Mouse (Mus musculus): ENCODE measurements at regions not wholly inside any gene's neighbourhood (a gene's known extent, or its start where the extent isn't known, plus 50 kb on each side); places are given as distances from the start of the nearest gene placed in this dataset.
A peak's percentile ranks its signal among the peaks of the same experiment; 100 is the strongest.

- Histone ChIP-seq H3K4me1 (ENCODE audit: control insufficient read depth, insufficient read depth, low read length) (no peaks in the 10 kb centered on the region), H3K4me3 (ENCODE audit: insufficient read depth, low read length) (no peak overlapping the region), H3K27ac (ENCODE audit: insufficient read depth, low read length) (no peak overlapping the region)
- TF ChIP-seq CTCF (IDR thresholded peaks at IDR 0.05; ENCODE audit: borderline replicate concordance, insufficient read depth, low read length) (no peak), POLR2A (IDR thresholded peaks at IDR 0.05; ENCODE audit: low read depth, low read length) (no peak)
Measured at GRCm38 (mm10) chr3:157750266-157750665, 174.6 kb downstream of the Cth start.

DNA sequence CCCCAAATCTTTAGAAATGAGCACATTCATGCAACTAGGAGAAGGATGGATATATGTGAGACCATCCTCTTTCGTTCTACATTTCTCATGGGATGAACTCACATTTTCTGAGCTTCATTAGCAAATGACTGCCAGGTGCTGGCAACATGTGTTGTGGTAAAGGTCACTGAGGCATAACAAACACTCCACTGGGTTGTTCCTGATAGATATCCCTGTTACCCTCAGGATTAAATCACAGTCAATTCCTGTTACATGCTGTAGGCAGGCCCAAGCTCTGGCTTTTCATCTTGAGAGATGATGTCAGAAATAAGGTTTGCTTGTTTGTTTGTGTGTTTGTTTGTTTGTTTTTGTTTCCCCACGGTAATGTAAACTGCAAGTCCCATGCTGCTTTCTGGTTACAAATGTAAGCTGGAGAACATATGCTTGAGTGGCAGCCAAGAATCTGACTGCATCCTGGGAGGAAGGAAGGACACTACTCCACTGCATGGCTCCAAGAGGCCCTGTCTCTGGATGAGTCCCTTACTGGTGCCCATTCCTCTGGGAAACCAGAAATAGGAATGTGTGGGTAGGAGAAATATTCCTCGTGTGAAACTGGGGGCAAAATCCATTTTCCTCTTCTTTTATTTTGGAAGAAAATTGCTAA is 176.4 kb downstream of the Cth start:
- no peaks in the 10 kb centered on the region for H3K4me1 ChIP-seq (ENCODE audit: control insufficient read depth, insufficient read depth, low read length)
- no peak overlapping the region for H3K4me3 ChIP-seq (ENCODE audit: insufficient read depth, low read length)
- TF ChIP-seq CTCF (IDR thresholded peaks at IDR 0.05; ENCODE audit: borderline replicate concordance, insufficient read depth, low read length) (no peak), POLR2A (IDR thresholded peaks at IDR 0.05; ENCODE audit: low read depth, low read length) (no peak)
- H3K27ac ChIP-seq (ENCODE audit: insufficient read depth, low read length) = no peak overlapping the region

DNA sequence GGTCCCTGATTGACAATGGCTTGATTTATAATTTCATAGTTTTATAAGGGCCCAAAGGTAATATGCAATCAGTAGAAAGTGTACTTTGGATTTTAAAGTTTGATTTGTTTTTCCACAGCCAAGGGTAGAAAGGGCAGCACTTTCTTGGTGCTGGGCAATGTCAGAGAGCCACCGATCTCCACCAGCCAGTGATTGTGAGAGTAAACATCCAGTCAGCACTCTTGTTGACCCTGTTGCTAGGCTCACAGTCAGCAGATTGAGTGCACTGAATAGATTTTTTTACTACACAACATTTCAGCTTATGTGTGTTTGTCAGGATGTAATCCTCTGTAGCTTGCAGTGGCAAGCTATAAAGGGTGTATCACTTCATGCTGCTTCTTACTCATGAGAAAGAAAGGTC is 176.3 kb downstream of the Ptger3 start:
- TF ChIP-seq CTCF (IDR thresholded peaks at IDR 0.05; ENCODE audit: borderline replicate concordance, insufficient read depth, low read length) (no peak), POLR2A (IDR thresholded peaks at IDR 0.05; ENCODE audit: low read depth, low read length) (no peak)
- Histone ChIP-seq H3K27ac (ENCODE audit: insufficient read depth, low read length) (no peak overlapping the region), H3K4me1 (ENCODE audit: control insufficient read depth, insufficient read depth, low read length) (peaks cover 2% of the 10 kb centered on the region; the same call in 1 of the 2 replicates), H3K4me3 (ENCODE audit: insufficient read depth, low read length) (no peak overlapping the region)

- H3K27ac ChIP-seq (ENCODE audit: insufficient read depth, low read length) = no peak overlapping the region
- peaks cover 2% of the 10 kb centered on the region; the same call in 1 of the 2 replicates for H3K4me1 ChIP-seq (ENCODE audit: control insufficient read depth, insufficient read depth, low read length)
- TF ChIP-seq CTCF (IDR thresholded peaks at IDR 0.05; ENCODE audit: borderline replicate concordance, insufficient read depth, low read length) = no peak
- no peak for TF ChIP-seq POLR2A (IDR thresholded peaks at IDR 0.05; ENCODE audit: low read depth, low read length)
- H3K4me3 ChIP-seq (ENCODE audit: insufficient read depth, low read length) = no peak overlapping the region
Measured at GRCm38 (mm10) chr3:157739628-157740294, 173.1 kb downstream of the Ptger3 start.

- H3K4me1 ChIP-seq (ENCODE audit: control insufficient read depth, insufficient read depth, low read length) = 0 out of 2 replicates have a peak, but pooled peaks cover 2% of the 10 kb centered on the region
- H3K27ac ChIP-seq (ENCODE audit: insufficient read depth, low read length) = no peak overlapping the region
- TF ChIP-seq POLR2A (IDR thresholded peaks at IDR 0.05; ENCODE audit: low read depth, low read length) = no peak
- TF ChIP-seq CTCF (IDR thresholded peaks at IDR 0.05; ENCODE audit: borderline replicate concordance, insufficient read depth, low read length) = no peak
- no peak overlapping the region for H3K4me3 ChIP-seq (ENCODE audit: insufficient read depth, low read length)
Measured at GRCm38 (mm10) chr3:157732136-157732940, 165.6 kb downstream of the Ptger3 start.

GRCm38 (mm10) chr3:157729711-157730367 is 163.1 kb downstream of the Ptger3 start:
- H3K27ac ChIP-seq (ENCODE audit: insufficient read depth, low read length) = no peak overlapping the region
- TF ChIP-seq POLR2A (IDR thresholded peaks at IDR 0.05; ENCODE audit: low read depth, low read length) (no peak), CTCF (IDR thresholded peaks at IDR 0.05; ENCODE audit: borderline replicate concordance, insufficient read depth, low read length) (no peak)
- 0 out of 2 replicates have a peak, but pooled peaks cover 2% of the 10 kb centered on the region for H3K4me1 ChIP-seq (ENCODE audit: control insufficient read depth, insufficient read depth, low read length)
- H3K4me3 ChIP-seq (ENCODE audit: insufficient read depth, low read length) = no peak overlapping the region

DNA sequence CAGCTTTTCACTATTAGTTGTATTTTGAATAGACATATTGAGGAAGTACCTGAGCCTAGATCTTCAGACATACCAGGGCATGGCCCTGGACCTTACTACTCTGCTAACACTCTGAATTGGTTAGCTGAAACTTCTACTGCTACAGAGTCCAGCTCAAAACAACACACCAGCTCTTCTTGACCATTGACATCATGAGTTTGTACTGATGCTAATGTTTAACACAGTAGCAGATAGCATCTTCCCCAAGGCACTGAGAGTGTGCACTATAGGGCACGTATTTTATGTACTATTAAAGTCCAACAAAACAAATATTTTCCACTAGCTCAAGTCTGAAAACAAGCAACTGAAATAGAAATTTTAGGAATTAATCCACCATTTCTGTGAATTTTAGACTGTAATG is 157.8 kb downstream of the Ptger3 start:
- H3K27ac ChIP-seq (ENCODE audit: insufficient read depth, low read length) = no peak overlapping the region
- TF ChIP-seq CTCF (IDR thresholded peaks at IDR 0.05; ENCODE audit: borderline replicate concordance, insufficient read depth, low read length) (no peak), POLR2A (IDR thresholded peaks at IDR 0.05; ENCODE audit: low read depth, low read length) (no peak)
- H3K4me3 ChIP-seq (ENCODE audit: insufficient read depth, low read length) = no peak overlapping the region
- 0 out of 2 replicates have a peak, but pooled peaks cover 2% of the 10 kb centered on the region for H3K4me1 ChIP-seq (ENCODE audit: control insufficient read depth, insufficient read depth, low read length)

DNA sequence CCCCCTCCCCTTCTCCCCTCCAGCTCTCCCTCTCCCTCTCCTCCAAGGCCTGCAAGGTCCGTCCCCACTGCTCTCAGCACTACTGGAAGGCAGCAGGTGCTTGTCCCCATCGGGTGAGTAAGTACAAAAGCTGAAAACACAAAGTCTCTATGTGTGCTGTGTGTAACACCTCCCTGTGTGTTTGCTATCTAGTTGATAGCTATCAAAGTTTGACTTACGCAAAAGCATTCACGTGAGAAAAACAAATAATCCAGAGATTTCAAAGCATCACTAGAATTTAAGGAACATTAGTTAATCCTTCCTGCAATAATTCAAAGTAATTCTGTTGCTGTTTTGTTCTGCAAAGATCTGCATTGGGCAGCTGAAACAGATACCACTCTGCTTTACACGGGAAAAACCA is 156.5 kb downstream of the Ptger3 start:
- Histone ChIP-seq H3K27ac (ENCODE audit: insufficient read depth, low read length) (no peak overlapping the region), H3K4me3 (ENCODE audit: insufficient read depth, low read length) (no peak overlapping the region), H3K4me1 (ENCODE audit: control insufficient read depth, insufficient read depth, low read length) (0 out of 2 replicates have a peak, but pooled peaks cover 2% of the 10 kb centered on the region)
- TF ChIP-seq POLR2A (IDR thresholded peaks at IDR 0.05; ENCODE audit: low read depth, low read length) = no peak
- TF ChIP-seq CTCF (IDR thresholded peaks at IDR 0.05; ENCODE audit: borderline replicate concordance, insufficient read depth, low read length) = no peak

GRCm38 (mm10) chr3:157717313-157717921 is 150.7 kb downstream of the Ptger3 start:
- no peak overlapping the region for H3K27ac ChIP-seq (ENCODE audit: insufficient read depth, low read length)
- TF ChIP-seq CTCF (IDR thresholded peaks at IDR 0.05; ENCODE audit: borderline replicate concordance, insufficient read depth, low read length) = peak; percentile 62; the same call in 1 of the 2 replicates
- TF ChIP-seq POLR2A (IDR thresholded peaks at IDR 0.05; ENCODE audit: low read depth, low read length) = no peak
- H3K4me1 ChIP-seq (ENCODE audit: control insufficient read depth, insufficient read depth, low read length) = no peaks in the 10 kb centered on the region
- no peak overlapping the region for H3K4me3 ChIP-seq (ENCODE audit: insufficient read depth, low read length)

All from embryonic fibroblast, embryonic 13.5 days (primary cell).